Mouse (Mus musculus): ENCODE results near the gene Ptpa.

Ptpa gene

DNA sequence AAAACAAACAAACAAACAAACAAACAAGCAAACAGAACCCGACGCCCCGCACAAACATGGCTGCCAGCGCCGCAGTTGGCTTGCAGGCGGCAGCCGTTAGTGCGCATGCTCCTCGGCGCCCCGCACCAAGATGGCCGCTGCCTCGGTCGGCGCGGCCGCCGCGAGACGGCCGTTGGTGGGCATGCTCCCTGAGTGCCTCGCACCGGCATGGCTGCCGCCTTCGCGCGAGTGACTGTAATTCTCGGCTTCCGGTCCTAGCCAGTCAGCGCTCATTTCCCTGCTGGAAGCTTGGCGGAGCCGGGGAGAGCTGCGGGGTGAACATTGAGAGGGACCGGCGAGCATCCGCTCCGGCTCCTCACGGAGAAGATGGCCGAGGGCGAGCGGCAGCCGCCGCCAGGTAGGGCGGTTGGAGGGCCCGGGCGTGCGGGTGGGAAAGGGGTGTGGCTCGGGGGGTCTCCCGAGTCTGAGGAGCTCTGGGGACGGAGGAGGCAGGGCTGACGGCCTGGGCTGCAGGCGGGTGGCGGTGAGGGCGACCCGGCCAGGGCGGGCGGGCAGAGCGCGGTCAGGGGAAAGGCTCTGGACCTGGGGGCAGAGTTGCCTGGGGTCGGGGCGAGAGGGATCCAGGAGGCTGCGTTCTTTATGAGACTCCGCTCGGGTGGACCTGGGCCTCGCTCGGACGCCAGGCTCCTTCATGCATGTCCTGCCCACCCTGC lies at the start of gene Ptpa:
Ptpa (plus strand) TSS at position 104 of the 713 bp plus-strand sequence.
- no peak for DNase-seq (ENCODE audit: low read depth)

DNA sequence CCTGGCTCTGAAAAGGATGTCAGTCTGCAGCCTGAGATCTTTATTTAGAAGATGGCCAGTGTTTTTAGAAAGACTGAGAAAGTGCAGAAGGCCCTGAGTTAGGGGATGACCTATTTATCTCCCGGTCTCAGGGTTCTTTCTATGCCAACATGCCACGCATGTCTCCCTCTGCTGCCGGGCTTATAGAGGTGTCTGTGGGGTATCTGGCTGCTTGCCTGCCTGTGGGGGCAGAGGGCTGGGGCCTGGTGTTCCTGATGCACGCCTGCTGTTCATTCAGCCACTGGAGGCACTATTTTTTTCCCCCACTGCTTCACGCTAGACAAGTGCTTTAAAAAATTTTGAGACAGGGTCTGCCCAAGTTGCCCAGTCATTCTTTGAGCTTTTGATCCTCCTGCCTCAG lies 49.6 kb upstream of the Ptpa start:
- no peak for DNase-seq (ENCODE audit: low read depth)

DNA sequence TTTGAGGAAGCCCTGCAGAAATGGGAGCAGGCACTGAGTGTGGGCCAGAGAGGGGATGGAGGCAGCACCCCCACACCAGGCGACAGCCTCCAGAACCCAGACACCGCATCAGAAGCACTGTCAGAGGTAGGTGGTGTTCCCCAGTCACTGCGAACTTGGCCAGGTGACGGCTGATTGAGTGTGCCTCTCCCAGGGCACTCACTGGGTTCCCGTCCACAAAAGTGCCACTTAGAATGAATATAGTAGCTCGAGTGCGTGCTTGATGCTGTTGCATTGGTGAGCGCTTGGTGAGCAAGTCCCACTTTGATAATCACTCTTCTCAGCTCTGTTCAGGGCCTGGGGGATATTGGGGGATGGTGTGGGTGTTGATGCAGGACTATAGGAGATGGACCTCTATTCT lies 44.3 kb upstream of the Ptpa start:
- no peak for DNase-seq (ENCODE audit: low read depth)

DNA sequence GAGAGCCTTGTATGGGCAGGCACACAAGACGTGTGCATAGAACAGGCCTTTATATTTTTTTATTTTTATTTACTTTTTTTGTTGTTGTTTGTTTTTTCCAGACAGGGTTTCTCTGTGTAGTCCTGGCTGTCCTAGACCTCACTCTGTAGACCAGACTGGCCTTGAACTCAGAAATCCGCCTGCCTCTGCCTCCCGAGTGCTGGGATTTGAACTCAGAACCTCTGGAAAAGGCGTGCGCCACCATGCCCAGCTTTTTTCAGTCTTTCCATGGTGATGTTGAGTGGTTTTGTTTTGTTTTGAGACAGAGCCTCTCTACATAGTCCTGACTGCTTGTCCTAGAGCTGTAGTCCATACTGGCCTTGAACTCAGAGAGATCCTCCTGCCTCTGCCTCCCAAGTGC lies 43.1 kb upstream of the Ptpa start:
- DNase-seq (ENCODE audit: low read depth): no peak

DNA sequence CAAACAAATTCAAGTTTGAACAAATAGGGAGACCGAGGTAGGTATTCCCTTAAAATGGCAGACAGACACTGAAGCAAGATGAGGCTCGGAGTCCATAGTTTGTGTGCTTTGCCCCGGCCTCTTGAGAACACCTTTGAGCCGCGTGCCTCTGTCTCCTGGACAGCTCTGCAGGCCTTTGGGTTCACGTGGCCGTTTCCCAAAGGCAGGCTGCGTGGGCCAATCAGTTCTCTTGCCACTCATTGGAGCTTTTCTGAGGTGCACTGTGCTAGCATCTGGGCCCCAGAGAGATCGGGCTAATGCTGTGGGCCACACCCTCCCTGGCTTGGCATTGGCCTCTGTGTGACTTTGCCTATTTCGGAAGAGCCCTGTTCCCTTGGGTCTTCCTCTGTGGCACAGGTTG lies 39.9 kb upstream of the Ptpa start:
- no peak for DNase-seq (ENCODE audit: low read depth)

DNA sequence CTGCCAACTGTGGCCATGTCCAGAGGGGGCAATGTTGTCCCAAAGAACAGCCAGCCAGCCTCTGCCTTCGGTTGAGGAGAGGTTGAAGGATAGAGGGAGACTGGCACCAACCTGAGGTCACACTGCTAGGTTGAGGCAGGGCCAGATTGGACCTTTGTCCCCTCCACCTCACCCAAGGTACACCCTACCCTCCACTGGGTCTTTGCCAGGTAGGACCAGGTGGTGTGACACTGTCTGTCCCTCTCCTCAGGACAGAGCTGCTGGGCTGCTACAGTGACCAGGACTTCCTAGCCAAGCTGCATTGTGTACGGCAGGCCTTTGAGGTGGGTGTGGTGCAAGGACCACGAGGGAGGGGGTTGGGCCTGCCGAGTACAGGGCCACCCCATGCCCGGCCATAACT lies 38.1 kb upstream of the Ptpa start:
- DNase-seq (ENCODE audit: low read depth): no peak

DNA sequence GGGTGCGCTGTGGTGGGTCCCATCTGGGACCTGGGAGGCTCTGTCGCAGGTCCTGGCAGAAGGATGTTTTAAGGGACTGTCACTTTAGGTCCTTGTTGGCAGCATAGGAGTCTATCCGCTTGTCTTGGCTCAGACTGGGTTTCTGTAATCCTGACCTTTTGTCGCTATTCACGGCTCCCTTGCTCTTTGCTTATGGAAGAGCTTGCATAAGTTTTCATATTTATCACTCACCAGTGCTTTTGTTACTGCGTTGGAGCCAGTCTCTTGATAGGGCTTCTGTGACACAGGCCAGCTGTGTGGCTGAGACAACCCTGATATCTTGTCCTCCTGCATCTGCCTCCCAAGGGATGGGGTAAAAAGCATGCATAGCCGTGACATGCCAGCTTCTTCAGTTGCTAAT lies 36.5 kb upstream of the Ptpa start:
- DNase-seq (ENCODE audit: low read depth): no peak

DNA sequence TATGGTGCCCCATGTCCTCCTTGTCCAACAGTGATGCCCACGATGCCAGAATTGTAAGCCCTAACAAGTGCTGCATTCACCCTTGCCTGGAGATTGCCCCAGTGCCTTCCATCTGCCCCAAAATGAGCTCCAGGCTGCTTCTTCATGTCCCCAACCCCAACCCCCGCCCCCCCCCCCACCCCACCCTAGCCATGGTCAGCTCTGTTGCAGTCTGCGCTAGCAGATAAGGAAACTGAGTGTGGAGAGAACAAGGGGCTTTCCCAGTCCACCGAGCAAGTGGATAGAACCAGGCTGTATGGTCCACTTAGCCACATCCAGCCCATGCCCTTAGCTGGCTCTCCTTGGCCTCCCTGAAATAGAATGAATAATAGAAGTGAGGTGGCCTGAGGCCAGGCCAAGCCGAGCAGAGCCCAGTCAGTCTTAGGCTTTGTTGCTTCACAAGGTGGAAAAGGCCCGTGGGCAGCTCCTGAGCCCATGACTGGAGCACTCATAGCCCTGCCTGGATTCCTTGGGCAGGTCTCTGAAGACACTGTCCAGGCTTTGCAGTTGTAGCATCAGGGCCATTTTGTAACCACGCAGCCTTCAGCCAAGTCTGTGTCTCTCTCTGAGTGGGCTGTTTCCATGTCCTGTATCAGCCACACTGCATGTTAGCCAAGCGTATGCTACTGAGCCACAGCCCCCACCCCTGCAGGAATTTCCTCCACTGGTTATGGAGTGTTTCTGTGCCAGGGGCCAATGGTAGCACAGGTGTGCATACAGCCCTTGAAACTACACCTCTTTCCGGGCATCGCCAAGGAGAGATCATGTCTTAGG lies 35.1 kb upstream of the Ptpa start:
- DNase-seq (ENCODE audit: low read depth): no peak

DNA sequence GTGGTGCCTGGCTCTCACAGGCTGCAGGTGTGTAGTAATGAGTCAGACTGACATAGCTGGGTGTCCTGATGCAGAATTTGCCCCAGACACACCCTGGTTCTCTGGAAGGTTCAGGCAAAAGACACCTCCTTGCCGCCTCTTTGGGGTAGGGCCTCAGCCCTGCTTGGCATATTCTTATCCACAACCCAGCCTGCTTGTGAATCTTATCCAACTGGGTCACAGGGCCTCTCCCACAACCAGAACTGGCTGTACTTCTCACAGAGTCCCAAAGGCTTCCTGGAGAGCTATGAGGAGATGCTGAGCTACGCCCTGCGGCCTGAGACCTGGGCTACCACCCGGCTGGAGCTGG lies 34.5 kb upstream of the Ptpa start:
- no peak for DNase-seq (ENCODE audit: low read depth)

DNA sequence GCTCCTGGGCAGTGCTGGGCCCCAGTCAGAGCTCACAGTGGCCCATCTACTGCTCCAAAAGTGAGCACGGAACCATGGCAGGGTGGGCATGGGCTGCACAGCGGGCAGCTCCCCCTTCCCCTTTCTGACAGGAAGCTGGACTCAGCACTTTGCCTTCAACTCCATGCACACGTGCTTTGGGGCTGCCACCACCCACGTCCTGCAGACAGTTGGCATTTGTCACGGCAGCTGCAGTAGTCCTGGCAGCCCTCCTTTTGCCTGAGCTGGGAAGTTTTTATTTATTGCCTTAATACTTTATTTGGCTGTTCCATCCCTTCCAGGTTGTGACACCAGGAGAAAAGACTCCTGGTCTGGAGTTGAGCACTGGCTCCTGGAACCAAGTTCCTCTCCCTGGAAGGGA lies 31.0 kb upstream of the Ptpa start:
- no peak for DNase-seq (ENCODE audit: low read depth)

DNA sequence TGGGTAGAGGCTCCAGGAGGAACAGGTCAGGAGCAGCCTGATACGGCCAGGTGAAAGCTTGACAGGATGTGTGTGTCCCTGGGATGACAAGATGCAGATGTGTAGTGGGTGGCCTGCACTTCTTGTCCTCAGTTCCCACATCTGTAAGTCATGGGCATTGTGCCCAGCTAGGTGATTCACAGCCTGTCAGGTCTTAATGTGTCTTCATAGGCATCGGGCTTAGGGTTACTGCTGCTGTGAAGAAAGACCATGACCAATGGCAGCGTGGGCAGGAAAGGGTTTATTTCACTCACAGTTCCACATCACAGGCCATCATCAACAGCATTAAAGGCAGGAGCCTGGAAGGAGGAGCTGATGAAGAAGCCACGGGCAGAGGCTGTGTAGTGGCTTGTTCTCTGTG lies 30.2 kb upstream of the Ptpa start:
- no peak for DNase-seq (ENCODE audit: low read depth)

DNA sequence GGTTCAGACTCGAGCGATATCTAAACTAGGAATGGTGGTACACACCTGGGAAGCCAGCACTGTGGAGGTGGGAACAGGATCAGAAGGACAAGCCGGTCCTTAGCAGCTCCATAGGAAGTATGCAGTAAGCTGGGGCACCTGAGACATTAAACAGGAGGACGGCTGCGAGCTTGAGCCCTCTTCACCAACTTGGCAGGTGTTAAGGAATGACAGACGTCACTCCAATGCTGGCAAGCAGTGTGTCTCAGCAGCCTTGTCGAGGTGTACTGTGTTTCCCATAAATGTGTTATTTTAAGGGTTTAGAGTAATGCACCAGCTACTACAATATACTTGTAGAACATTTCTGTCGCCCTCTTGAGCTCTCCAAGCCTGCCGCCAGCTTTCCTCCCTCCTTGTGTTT lies 28.9 kb upstream of the Ptpa start:
- no peak for DNase-seq (ENCODE audit: low read depth)

DNA sequence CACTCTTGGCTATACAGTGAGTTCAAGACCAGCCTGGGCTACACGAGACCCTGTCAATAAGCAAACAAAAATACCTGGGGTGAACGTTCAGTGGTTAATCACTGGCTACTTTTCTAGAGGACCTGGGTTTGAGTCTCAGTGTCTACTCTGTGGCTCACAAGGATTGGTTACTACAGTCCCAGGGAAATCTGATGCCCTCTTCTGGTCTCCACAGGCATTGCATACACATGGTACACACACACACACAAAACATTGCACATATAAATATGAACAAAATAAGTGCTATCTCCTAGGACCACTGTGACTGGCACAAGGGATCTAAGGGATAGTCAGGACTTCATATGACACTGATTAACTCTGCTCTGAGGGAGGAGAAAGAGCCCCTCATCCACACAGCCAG lies 26.8 kb upstream of the Ptpa start:
- no peak for DNase-seq (ENCODE audit: low read depth)

DNA sequence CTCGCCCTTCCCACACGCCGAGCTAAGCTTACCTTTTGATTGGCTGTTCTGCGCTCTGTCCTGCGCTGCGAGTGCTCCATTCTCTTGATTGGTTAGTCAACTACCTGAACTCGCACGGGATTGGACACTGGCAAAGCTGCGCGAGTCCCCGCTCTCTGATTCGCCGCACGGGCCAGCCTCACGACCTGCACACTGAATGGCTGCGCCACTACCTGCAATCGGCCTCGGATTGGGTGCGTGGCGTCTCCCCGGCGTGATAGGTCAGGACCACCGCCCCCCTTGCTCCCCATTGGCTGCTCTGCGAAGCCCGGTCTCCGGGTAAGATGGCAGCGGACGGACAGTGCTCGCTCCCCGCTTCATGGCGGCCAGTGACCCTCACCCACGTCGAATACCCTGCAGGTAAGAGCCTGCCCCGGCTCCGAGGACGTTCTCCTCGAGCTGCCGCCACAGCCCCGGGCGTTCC lies 23.7 kb upstream of the Ptpa start, which contains the start of gene Dolpp1:
Dolpp1 (plus strand) TSS at position 141 of the 463 bp plus-strand sequence.
- peak; percentile 98 for DNase-seq (ENCODE audit: low read depth)

DNA sequence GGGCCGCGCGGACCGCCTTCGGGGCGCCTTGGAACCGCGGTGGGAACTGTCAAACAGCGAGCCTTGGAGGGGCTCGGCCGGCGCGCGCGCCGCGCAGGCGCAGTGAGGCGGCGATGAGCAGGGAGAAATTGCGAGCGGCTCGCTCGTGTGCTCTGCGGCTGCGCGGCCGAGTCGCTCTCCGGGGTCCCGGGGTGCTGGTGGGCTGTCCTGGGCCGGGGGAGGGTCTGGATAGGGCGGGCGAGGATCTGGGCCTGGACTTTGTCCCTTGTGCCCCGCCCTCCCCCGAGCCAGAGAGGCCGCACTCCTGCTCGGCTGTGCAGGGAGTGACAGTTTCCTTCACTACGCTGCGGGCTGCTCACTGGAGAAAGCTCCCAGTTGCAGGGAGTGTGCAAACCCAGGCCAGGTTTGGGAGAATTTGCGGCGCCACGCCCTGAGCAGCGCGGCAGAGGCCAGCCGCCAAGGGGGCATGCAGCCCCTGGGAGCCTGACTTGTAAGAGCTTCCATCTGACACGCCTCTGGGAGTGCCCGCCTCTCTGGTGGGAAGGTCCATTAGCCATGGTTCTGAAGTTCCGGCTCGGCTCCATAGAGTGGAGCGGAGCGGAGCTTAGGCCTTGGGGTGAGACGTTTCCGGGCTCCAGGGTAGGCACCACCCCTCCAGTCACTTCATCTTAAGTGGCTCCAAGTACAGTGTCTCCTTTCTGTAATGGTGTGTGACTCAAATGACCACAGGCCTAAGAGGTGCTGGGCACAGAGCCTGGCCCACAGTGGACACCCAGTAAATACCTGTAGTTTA lies 23.1 kb upstream of the Ptpa start:
- DNase-seq (ENCODE audit: low read depth): peak; percentile 64

DNA sequence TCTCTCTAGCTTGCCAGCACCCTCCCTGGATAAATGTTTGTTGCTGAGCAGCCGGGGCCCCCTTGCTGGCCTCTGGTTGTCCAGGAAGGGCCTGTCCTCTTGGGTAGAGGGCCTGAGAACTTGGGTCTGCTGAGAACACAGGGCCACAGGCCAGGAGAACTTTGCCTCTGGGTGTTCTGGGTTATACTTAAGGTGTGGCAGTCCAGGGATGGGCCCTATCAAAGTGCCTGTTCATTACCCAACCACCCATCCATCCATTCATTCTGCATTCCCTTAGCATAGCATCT lies 22.5 kb upstream of the Ptpa start:
- DNase-seq (ENCODE audit: low read depth): no peak

DNA sequence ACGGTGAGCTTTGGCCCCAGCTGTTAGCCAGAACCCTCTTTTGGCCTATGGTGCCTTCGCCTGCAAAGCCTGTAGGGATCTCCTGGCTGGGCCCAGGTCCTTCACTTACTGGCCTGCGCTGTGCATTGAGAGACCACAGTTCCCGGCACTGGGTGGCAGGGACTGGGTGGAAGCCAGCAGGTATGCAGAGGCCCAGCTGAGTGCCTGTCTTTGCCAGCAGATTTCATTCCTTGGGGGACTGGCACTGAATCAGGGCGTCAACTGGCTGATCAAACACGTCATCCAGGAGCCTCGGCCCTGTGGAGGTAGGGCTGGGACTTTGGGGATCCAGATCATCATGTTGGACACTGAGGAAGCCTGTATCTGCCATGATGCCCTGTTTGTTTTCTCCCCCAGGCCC lies 20.1 kb upstream of the Ptpa start:
- no peak for DNase-seq (ENCODE audit: low read depth)

DNA sequence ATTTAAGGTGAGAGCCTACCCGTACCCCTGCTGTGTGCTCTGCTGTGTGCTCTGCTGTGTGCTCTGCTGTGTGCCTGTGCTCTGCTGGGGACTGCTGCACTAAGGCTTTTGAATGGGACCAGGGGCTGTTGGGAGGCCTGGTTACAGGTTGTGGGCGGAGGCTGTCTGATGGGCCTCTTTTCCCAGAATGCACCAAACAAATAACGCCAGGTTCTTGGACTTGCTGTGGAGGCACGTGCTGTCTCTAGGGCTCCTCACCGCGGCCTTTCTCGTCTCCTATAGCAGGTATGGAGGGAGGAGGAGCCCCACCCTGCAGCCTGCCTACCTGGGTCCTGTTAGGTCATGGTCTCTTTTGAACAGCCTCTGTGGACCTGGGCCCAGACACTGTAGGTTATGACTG lies 19.6 kb upstream of the Ptpa start:
- DNase-seq (ENCODE audit: low read depth): no peak

DNA sequence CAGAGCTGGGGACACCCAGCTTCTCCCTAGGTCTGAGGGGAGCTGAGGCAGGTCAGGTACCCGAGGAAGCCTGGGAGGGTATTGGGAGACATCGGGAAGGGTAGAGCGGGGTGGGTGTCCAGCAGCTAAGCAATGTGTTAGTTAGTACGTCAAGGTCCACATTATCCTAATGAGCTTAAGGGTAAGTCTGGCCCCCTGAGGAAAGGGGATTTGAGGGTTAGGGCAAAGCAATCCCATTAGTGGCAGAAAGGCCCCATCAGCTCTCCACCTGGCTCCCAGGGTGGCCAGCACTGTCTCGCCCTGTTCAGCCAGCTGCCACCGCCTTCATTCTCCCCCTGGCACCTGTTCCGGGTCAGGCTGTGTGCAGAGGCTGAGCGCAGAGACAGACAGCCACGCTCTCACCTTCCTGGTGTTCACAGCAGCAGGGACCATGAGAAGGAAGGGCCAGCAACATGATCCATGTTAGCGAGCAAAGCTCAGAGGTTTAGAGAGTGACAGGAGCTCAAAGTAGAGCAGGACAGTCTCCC lies 17.8 kb upstream of the Ptpa start:
- DNase-seq (ENCODE audit: low read depth): no peak

DNA sequence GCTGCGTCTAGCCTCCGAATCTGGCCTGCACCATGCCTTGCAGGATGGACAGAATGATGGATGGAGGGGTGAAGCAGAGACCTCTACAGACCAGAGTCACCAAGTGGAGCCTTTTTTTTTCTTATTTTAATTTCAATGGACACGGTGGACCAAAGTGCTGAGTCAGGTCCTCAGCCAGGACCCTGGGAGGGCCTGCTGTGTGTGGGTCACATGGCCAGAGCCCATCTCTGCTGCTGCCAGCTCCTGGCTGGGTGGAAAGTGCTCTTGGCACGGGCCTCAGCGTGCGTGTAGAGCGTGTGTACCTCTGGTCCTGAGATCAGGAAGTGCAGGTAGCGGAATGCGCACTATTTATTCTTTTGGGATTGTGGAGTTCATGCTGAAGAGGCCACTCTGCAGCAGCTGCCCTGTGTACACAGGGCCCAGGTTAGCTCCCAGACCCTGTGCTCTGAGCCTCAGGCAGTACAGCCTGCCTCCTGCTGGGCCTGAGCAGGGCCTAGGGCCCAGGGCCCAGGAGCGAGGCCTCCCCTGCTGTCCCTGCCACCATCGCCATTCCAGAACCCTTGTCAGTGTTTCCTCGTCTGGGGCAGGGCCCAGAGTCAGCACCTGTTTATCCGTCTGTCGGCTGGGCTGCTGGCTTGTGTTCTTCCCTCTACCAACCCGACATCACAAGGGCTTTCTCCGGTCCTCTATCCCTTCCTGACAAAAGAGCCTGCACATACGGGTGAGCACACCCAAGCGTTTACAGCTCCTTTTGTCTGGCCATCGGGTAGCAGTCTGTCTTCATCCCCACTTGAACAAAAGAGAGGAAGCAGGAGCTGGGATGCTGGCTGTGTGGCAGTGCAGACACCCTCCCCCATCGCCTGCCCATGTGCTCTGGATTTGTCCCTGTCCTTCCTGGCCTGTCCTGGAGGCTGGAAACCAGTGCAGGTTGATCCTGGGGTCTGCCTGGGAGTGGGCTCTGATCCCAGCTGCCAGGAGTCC lies 16.4 kb upstream of the Ptpa start:
- no peak for DNase-seq (ENCODE audit: low read depth)

DNA sequence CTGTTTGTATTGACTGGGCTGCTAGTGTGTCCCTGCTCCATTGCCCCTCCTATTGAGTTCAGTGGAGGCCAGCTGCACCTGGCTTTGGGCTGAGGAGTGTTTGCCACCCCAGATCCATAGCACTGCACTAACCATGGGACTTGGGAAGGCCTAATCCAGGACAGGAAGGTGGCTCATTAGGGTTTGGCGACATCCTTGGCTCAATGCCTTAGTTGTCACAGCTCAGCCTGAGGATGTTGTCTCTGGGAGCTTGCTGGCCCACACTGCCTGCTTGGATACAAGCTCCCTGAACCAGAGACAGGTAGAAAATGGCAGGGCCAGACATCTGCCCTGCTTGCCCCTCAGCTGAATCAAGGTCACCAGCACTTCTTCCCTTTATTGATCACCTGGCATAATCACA lies 14.3 kb upstream of the Ptpa start:
- DNase-seq (ENCODE audit: low read depth): no peak

Measured in fibroblast of lung, adult 2 months (primary cell).